Mouse (Mus musculus) kidney, adult 11 months (tissue): ENCODE results near the gene Cntln.

ENCODE experiments used
- DNase-seq: peaks from one replicate; pipeline ENCODE4 v3.0.0; 2022

Gene Cntln

DNA sequence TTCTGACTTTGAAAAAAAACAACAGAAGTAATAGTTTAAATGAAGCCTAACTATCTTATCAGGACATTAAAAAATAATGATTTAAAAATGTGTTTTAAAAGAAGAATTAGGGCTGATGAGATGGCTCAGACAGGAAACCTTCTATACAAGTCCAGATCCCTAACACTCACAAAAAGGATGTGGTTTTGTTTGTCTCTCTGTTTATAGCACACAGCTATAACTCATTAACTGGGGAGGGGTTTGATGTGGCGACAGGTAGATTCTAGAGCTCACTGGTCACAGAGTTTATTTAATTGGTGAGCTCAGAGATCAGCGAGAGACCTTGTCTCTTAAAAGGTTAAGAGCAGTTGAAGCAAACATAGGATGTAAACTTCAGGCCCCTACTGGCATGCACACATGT lies 175.5 kb downstream of the Cntln start:
- DNase-seq: no peak

DNA sequence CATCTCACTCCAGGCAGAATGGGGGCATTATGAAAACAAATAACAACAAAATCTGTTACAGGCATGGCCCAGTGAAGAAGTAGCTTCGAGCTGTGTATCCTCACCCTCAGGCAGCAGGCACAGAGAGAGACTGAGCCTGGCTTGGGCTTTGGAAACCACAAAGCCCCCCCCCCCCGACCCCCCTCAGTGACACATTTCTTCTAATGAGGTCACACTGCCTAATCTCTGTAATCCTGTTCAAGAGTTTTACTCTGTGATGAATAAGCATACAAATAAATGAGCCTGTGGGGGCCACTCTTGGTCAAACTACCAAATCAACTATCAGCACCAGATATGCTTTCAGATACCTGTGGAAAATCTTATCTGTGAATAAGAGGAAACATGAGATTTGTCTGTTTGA lies 177.6 kb downstream of the Cntln start:
- no peak for DNase-seq

- no peak for DNase-seq
These were observed 211.9 kb downstream of the Cntln start for GRCm38 (mm10) chr4:85096033-85096432.

DNA sequence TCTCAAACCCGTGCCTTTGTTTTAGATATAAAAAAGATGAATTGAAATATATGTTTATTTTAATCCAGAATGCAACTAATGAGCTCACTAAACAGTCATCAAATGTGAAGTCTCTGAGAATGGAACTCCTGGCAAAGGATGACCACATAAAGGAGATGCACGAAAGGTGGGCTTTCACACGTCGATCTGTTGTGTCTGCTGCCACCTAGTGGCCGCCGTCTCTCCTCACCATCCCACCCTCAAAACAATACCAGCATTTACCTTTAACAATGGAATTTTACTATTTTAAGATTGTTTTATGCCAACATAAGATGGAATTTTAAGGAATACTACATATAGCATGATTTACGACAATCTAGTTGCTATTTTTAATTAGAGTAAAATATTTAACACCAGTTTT lies 212.6 kb downstream of the Cntln start:
- no peak for DNase-seq

DNA sequence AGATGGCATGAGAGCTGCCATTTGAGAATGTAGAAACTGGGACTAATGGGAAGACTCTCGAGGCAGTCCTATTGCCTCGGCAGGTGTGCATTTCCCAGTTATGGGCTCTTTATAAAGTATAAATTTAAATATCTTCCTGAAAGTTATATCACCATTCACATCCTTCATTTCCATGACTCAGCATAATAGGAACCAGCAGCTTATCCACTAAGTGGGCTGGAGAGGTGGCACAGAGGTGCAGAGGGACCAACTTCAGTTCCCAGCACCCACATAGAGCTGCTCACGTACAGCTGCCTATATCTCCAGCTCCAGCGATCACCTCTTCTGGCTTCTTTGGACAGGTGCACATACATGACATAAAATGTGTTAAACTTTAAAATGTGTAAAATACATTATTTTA lies 218.1 kb downstream of the Cntln start:
- DNase-seq: no peak

DNA sequence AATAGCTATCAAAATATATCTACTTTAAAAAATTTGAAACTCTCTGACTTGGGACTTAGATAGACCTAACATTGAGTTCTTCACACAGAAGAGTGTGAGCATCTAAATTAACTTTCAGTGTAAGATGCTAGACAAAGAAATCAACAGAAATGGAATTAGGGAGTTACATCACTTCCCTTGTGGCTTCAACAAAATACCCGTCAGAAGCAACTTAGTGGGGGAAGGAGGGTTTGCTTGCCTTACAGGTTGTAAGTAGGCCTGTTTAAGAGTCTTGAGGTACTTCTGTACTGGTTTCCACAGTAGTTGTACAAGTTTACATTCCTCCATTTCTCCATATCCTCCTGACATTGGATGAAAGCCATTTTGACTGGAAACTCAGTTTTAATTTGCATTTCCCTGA lies 222.3 kb downstream of the Cntln start:
- DNase-seq: no peak

DNA sequence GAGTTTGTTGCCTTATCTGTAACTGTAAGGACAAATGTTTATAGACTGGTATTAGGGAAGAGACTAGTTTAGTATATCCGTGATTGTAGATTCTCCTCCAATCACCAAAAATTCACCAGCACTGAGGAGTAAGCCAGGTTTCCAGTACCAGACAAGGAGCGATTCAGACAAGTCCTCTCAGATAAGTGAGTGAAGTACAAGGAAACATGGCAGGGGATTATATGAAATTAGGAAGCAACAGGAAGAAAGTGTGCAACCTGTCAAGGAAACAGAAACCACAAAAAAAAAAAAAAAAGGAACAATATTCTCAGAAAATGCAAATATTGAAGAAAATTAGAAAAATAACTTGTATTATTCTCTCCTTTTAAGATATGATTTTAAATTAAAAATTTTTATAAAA lies 222.9 kb downstream of the Cntln start:
- DNase-seq: no peak

DNA sequence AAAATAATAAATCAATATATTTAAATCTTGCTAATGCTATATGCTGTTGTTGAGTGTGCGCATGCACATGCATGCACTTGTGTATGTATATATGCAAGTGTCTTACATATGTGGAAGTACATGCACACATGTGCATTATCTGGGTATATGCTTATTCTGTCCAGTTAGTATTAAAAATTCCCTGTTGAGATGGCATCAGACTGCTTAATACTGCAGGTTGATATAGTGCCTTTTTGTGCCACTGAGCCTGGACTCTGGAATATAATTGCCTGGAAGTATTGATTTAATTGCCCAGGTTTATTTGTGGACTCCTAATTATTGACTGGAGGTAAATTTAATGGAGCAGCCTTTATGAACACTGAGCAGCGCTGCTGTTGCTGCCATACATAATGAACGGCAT lies 236.2 kb downstream of the Cntln start:
- DNase-seq: no peak

- no peak for DNase-seq
These were observed 265.6 kb downstream of the Cntln start for GRCm38 (mm10) chr4:85149726-85150125.

DNA sequence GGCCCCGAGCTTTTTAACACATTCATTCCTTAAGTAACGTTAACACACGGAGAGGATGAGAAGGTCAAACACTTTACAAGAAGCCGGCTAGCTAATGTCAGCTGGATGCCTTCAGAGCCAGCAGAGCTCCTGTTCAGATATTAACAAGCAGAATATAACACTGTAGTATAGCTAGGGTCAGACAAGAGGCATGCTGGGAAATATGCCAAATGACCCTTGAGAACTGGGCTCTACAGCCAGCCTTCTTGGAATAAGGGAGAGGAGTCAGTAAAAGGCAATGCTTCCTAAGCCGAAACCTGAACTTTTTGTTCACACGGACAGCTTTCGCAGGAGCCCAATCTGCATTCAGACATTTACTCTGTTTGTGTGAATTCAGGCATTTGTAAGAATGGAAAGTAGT lies 267.8 kb downstream of the Cntln start:
- no peak for DNase-seq

- DNase-seq: no peak
These were observed 270.3 kb downstream of the Cntln start for GRCm38 (mm10) chr4:85154361-85154760.

- no peak for DNase-seq
These were observed 277.0 kb downstream of the Cntln start for GRCm38 (mm10) chr4:85161156-85161555.

DNA sequence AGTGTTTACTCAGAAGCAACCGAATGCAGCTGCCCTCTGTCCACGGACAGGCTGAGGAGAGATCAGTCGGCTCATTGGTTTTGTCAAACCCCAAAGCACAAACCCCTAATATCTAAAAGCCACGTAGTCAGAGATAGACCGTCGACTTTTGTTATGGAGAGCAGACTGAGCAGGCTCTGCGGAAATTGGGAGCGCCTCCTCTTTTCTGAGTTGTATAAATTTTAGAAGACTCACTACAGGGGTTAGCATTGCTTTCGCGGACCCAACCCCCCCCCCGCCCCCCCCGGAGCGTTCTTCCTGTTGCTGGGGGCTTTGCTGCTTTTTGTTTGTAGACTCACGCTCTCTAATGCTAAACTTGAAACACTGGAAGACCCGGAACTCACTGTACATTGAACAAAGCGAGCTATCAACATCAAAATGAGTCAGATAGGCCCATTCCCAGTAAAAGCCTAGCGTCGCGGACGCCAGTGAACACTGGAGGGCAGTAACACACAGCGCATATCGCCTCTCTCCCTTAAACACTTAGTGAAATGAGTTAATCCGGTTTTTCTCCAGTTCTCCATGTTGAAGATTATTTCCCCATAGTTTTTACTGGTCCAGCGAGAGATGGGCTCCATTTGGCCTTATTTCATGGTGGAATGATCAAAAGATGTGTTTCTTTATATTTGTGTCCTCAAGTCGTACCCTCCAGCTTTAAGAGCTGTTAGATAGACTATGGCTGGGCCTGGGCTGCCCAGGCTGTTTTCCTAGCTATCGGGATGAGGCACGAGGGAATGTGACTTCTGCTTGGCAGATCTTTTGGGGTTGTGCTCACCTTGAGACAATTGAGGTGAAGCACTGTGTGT lies 278.6 kb downstream of the Cntln start:
- DNase-seq: peak; percentile 16

DNA sequence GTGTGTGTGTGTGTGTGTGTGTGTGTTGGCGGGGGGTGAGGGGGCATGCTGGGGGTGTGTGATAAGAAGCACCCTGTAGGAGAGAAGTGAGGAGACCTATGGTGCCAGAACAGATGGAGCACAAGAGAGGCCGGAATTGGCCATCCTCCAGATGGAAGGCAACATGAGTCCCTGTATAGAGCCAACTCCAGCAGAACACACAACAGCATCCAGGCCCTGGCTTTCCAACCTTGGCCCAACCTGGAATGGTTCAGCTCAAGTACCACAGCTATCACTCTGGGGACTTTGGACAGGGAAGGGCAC lies 279.2 kb downstream of the Cntln start:
- no peak for DNase-seq

DNA sequence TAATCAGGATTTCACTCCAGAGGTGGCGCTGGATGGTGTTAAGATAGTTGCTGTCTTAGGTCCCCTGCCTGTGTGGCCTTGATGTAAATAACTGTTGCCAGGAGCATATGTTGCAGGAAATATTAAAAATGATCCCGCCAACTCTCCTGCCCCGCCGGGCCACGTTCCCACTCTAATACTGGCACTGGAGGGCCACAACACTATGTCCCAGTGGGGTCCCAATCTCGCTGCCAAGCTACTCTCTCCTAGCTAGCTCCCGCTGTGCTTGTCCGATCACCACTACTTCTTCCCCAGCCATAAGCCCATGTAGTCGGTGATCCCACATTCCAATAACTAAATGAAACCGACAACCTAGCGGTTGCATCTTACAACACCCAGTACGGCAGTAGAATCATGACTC lies 283.9 kb downstream of the Cntln start:
- DNase-seq: no peak

GRCm38 (mm10) chr4:85175466-85175865 lies 291.4 kb downstream of the Cntln start:
- no peak for DNase-seq

- DNase-seq: no peak
These were observed 294.4 kb downstream of the Cntln start for GRCm38 (mm10) chr4:85178394-85179051.
